Mouse (Mus musculus): ENCODE data around the gene Tcf7l1. TPM values are rescaled to one million over a fixed set of nuclear protein-coding genes. Genes with fewer than 3 reads are reported as not detected.
A peak's percentile ranks its signal among the peaks of the same experiment; 100 is the strongest.

Tcf7l1 gene
- polyA plus RNA-seq, 2 experiments, result 3.1 TPM

GRCm38 (mm10) chr6:72647383-72647820, 141.7 kb downstream of the Tcf7l1 start:
- 47% methylated on average over 10 of the region's 10 CpGs for WGBS (ENCODE audit: insufficient replicate concordance)
- ATAC-seq (ENCODE audit: insufficient read depth), result no peak
- TF ChIP-seq CTCF (IDR thresholded peaks at IDR 0.05; ENCODE audit: low read depth), result peak; percentile 83
- TF ChIP-seq EP300 (IDR thresholded peaks at IDR 0.05; ENCODE audit: low read depth), result no peak

GRCm38 (mm10) chr6:72645364-72645763, 143.7 kb downstream of the Tcf7l1 start:
- Histone ChIP-seq H3K9me3 (ENCODE audit: control insufficient read depth, low read length) (no peaks in the 10 kb centered on the region), H3K4me3 (ENCODE audit: insufficient read depth in 1 of 2, low read depth in 2 of 2, low read length in 2 of 2) (no peak overlapping the region), H3K4me1 (replicated peaks; ENCODE audit: control insufficient read depth in 2 of 2, insufficient read depth in 2 of 2, low read length in 1 of 2) (0 out of 4 replicates have a peak, but pooled peaks cover 0 to 2% of the 10 kb centered on the region in 2 experiments), H3K27me3 (ENCODE audit: control insufficient read depth, insufficient read depth, low read length) (no peaks in the 10 kb centered on the region), H3K4me2 (ENCODE audit: low read depth) (no peak overlapping the region), H3K27ac (no peak overlapping the region), H3K36me3 (replicated peaks; ENCODE audit: control insufficient read depth, insufficient read depth, low read depth) (no peaks in the 10 kb centered on the region), H3K9ac (replicated peaks) (no peak overlapping the region)
- DNase-seq (ENCODE audit: low read depth in 3 of 3, low spot score in 3 of 3), result no peak
- no peak for ATAC-seq (ENCODE audit: insufficient read depth)
- 69% methylated on average over 7 of the region's 7 CpGs for WGBS (ENCODE audit: insufficient replicate concordance)
- TF ChIP-seq CTCF (IDR thresholded peaks at IDR 0.05; ENCODE audit: low read depth) (no peak), EP300 (IDR thresholded peaks at IDR 0.05; ENCODE audit: low read depth) (no peak)

More at GRCm38 (mm10) chr6:72647383-72647820, 141.7 kb downstream of the Tcf7l1 start:
- Histone ChIP-seq H3K36me3 (replicated peaks; ENCODE audit: control insufficient read depth, insufficient read depth, low read depth) (no peaks in the 10 kb centered on the region), H3K9me3 (ENCODE audit: control insufficient read depth, low read length) (no peaks in the 10 kb centered on the region), H3K27ac (no peak overlapping the region), H3K9ac (replicated peaks) (no peak overlapping the region), H3K4me1 (replicated peaks; ENCODE audit: control insufficient read depth in 2 of 2, insufficient read depth in 2 of 2, low read length in 1 of 2) (no peaks in the 10 kb centered on the region), H3K27me3 (ENCODE audit: control insufficient read depth, insufficient read depth, low read length) (no peaks in the 10 kb centered on the region), H3K4me3 (ENCODE audit: insufficient read depth in 1 of 2, low read depth in 2 of 2, low read length in 2 of 2) (no peak overlapping the region), H3K4me2 (ENCODE audit: low read depth) (no peak overlapping the region)
- DNase-seq (ENCODE audit: low read depth in 3 of 3, low spot score in 3 of 3), result peak in 1 of 3 experiments; percentile 23

- no peaks in the 10 kb centered on the region for H3K9me3 ChIP-seq (ENCODE audit: control insufficient read depth, low read length)
- no peak overlapping the region for H3K27ac ChIP-seq
- H3K9ac ChIP-seq (replicated peaks), result no peak overlapping the region
- TF ChIP-seq EP300 (IDR thresholded peaks at IDR 0.05; ENCODE audit: low read depth) (no peak), CTCF (IDR thresholded peaks at IDR 0.05; ENCODE audit: low read depth) (no peak)
- no peaks in the 10 kb centered on the region for H3K27me3 ChIP-seq (ENCODE audit: control insufficient read depth, insufficient read depth, low read length)
- ATAC-seq (ENCODE audit: insufficient read depth), result no peak
- no peaks in the 10 kb centered on the region for H3K36me3 ChIP-seq (replicated peaks; ENCODE audit: control insufficient read depth, insufficient read depth, low read depth)
- 42% methylated on average over 4 of the region's 4 CpGs for WGBS (ENCODE audit: insufficient replicate concordance)
- DNase-seq (ENCODE audit: low read depth in 3 of 3, low spot score in 3 of 3), result no peak
- H3K4me3 ChIP-seq (ENCODE audit: insufficient read depth in 1 of 2, low read depth in 2 of 2, low read length in 2 of 2), result no peak overlapping the region
- 0 out of 4 replicates have a peak, but pooled peaks cover 0 to 2% of the 10 kb centered on the region in 2 experiments for H3K4me1 ChIP-seq (replicated peaks; ENCODE audit: control insufficient read depth in 2 of 2, insufficient read depth in 2 of 2, low read length in 1 of 2)
- H3K4me2 ChIP-seq (ENCODE audit: low read depth), result no peak overlapping the region
Observed at GRCm38 (mm10) chr6:72644576-72644975, 144.5 kb downstream of the Tcf7l1 start.

GRCm38 (mm10) chr6:72641218-72641954, 147.7 kb downstream of the Tcf7l1 start:
- no peak for TF ChIP-seq CTCF (IDR thresholded peaks at IDR 0.05; ENCODE audit: low read depth)
- no peak for TF ChIP-seq EP300 (IDR thresholded peaks at IDR 0.05; ENCODE audit: low read depth)
- no peak overlapping the region for H3K4me2 ChIP-seq (ENCODE audit: low read depth)
- 0 out of 4 replicates have a peak, but pooled peaks cover 0 to 2% of the 10 kb centered on the region in 2 experiments for H3K4me1 ChIP-seq (replicated peaks; ENCODE audit: control insufficient read depth in 2 of 2, insufficient read depth in 2 of 2, low read length in 1 of 2)
- H3K9me3 ChIP-seq (ENCODE audit: control insufficient read depth, low read length), result no peaks in the 10 kb centered on the region
- DNase-seq (ENCODE audit: low read depth in 3 of 3, low spot score in 3 of 3), result no peak
- no peak overlapping the region for H3K9ac ChIP-seq (replicated peaks)
- no peak overlapping the region for H3K27ac ChIP-seq
- no peak for ATAC-seq (ENCODE audit: insufficient read depth)
- no peaks in the 10 kb centered on the region for H3K27me3 ChIP-seq (ENCODE audit: control insufficient read depth, insufficient read depth, low read length)
- no peak overlapping the region for H3K4me3 ChIP-seq (ENCODE audit: insufficient read depth in 1 of 2, low read depth in 2 of 2, low read length in 2 of 2)
- 59% methylated on average over 18 of the region's 18 CpGs for WGBS (ENCODE audit: insufficient replicate concordance)
- H3K36me3 ChIP-seq (replicated peaks; ENCODE audit: control insufficient read depth, insufficient read depth, low read depth), result no peaks in the 10 kb centered on the region

- Histone ChIP-seq H3K27me3 (ENCODE audit: control insufficient read depth, insufficient read depth, low read length) (no peaks in the 10 kb centered on the region), H3K4me2 (ENCODE audit: low read depth) (no peak overlapping the region), H3K4me1 (replicated peaks; ENCODE audit: control insufficient read depth in 2 of 2, insufficient read depth in 2 of 2, low read length in 1 of 2) (peaks cover 0 to 5% of the 10 kb centered on the region in 2 experiments; a peak in 2 of 4 replicates), H3K9ac (replicated peaks) (no peak overlapping the region), H3K9me3 (ENCODE audit: control insufficient read depth, low read length) (no peaks in the 10 kb centered on the region), H3K36me3 (replicated peaks; ENCODE audit: control insufficient read depth, insufficient read depth, low read depth) (no peaks in the 10 kb centered on the region), H3K4me3 (ENCODE audit: insufficient read depth in 1 of 2, low read depth in 2 of 2, low read length in 2 of 2) (no peak overlapping the region), H3K27ac (no peak overlapping the region)
- ATAC-seq (ENCODE audit: insufficient read depth) (no peak), DNase-seq (ENCODE audit: low read depth in 3 of 3, low spot score in 3 of 3) (no peak)
- WGBS (ENCODE audit: insufficient replicate concordance), result 53% methylated on average over 3 of the region's 3 CpGs
- TF ChIP-seq EP300 (IDR thresholded peaks at IDR 0.05; ENCODE audit: low read depth) (no peak), CTCF (IDR thresholded peaks at IDR 0.05; ENCODE audit: low read depth) (peak; percentile 29; the same call in 1 of the 2 replicates)
Observed at GRCm38 (mm10) chr6:72636940-72637339, 152.1 kb downstream of the Tcf7l1 start.
